Mouse (Mus musculus): ENCODE measurements around the gene Olfr1057.

- TF ChIP-seq CTCF (IDR thresholded peaks at IDR 0.05; ENCODE audit: low read depth, low read length) (no peak), POLR2A (IDR thresholded peaks at IDR 0.05; ENCODE audit: borderline replicate concordance, low read depth, low read length) (no peak)
Observed at GRCm38 (mm10) chr2:86335333-86335732, 42.9 kb downstream of the Olfr1057 start, which contains the start of gene Olfr1054.

Measured in bone marrow macrophage, adult 2 months (primary cell).